Comparison of ENCODE assay signal across 7 mouse cellular contexts in genomic region chr3:142394796-142395508, GRCm38 (mm10). TPM values are rescaled to one million over a fixed set of nuclear protein-coding genes. Genes with fewer than 3 reads are reported as not detected.
DNase-seq lines count a peak whose midpoint lies in the region; ATAC-seq lines count a peak whose summit lies in the region.

No protein-coding gene starts in this region.

- no peaks in the 10 kb centered on the region for H3K36me3 ChIP-seq in intestine, embryonic 14.5 days (ENCODE audit: control insufficient read depth, insufficient read depth, low read length)
- no peaks in the 10 kb centered on the region for H3K36me3 ChIP-seq in limb, embryonic 12.5 days
- H3K36me3 ChIP-seq in midbrain, embryonic 13.5 days: no peaks in the 10 kb centered on the region

- WGBS in intestine, embryonic 14.5 days: under 1% methylated on average over 44 of the region's 64 CpGs
- WGBS in limb, embryonic 12.5 days: under 1% methylated on average over 56 of the region's 64 CpGs
- under 1% methylated on average over 63 of the region's 64 CpGs for WGBS in midbrain, embryonic 13.5 days

- H3K4me1 ChIP-seq in intestine, embryonic 14.5 days (replicated peaks; ENCODE audit: control insufficient read depth, insufficient read depth, low read length): peaks cover 6% of the 10 kb centered on the region
- H3K4me1 ChIP-seq in limb, embryonic 12.5 days (replicated peaks): 0 out of 2 replicates have a peak, but pooled peaks cover 14% of the 10 kb centered on the region
- H3K4me1 ChIP-seq in midbrain, embryonic 13.5 days (replicated peaks): peaks cover 9% of the 10 kb centered on the region

- H3K4me2 ChIP-seq in intestine, embryonic 14.5 days (ENCODE audit: low read length): peak overlapping the region; percentile 83
- H3K4me2 ChIP-seq in limb, embryonic 12.5 days: peak overlapping the region; percentile 88
- peak overlapping the region; percentile 85 for H3K4me2 ChIP-seq in midbrain, embryonic 13.5 days (replicated peaks)

- peak overlapping the region; percentile 67 for H3K9ac ChIP-seq in intestine, embryonic 14.5 days (ENCODE audit: low read length)
- peak overlapping the region; percentile 75 for H3K9ac ChIP-seq in limb, embryonic 12.5 days (replicated peaks)
- peak overlapping the region; percentile 72 for H3K9ac ChIP-seq in midbrain, embryonic 13.5 days (replicated peaks)

- ATAC-seq in intestine, embryonic 14.5 days (replicated peaks; ENCODE audit: low FRiP score, low TSS enrichment, low read depth): peak; percentile 84
- ATAC-seq in limb, embryonic 12.5 days (ENCODE audit: insufficient number of reproducible peaks, insufficient read depth, low FRiP score, low TSS enrichment, low read depth): peak; percentile 5; the same call in 1 of the 2 replicates
- peak; percentile 91 for ATAC-seq in midbrain, embryonic 13.5 days

- H3K9me3 ChIP-seq in intestine, embryonic 14.5 days (ENCODE audit: control insufficient read depth, low read length): no peaks in the 10 kb centered on the region
- no peaks in the 10 kb centered on the region for H3K9me3 ChIP-seq in limb, embryonic 12.5 days
- H3K9me3 ChIP-seq in midbrain, embryonic 13.5 days: no peaks in the 10 kb centered on the region

- H3K27ac ChIP-seq in intestine, embryonic 14.5 days (ENCODE audit: low read depth): peak overlapping the region; percentile 83
- H3K27ac ChIP-seq in limb, embryonic 12.5 days: 0 out of 2 replicates have a peak overlapping the region, but pooled peaks have one; percentile 59
- no peak overlapping the region for H3K27ac ChIP-seq in midbrain, embryonic 13.5 days

- peak; percentile 83 for DNase-seq in ZHBTc4 (ENCODE audit: low read depth, low spot score)
- peak; percentile 73 for DNase-seq in embryo, embryonic 10 days (ENCODE audit: low spot score)
- peak; percentile 85 for DNase-seq in gastrocnemius, postnatal 25 days
- peak; percentile 77 for DNase-seq in intestine, embryonic 14.5 days (ENCODE audit: low spot score)
- DNase-seq in spleen, adult 18-20 months: peak; percentile 43 to 55

- H3K4me3 ChIP-seq in intestine, embryonic 14.5 days (ENCODE audit: low read depth, low read length): peak overlapping the region; percentile 65
- H3K4me3 ChIP-seq in limb, embryonic 12.5 days (replicated peaks): peak overlapping the region; percentile 83
- peak overlapping the region; percentile 67 for H3K4me3 ChIP-seq in midbrain, embryonic 13.5 days (replicated peaks)

- no peaks in the 10 kb centered on the region for H3K27me3 ChIP-seq in intestine, embryonic 14.5 days (replicated peaks; ENCODE audit: control insufficient read depth, insufficient read depth, low read length)
- H3K27me3 ChIP-seq in limb, embryonic 12.5 days: peaks cover 11% of the 10 kb centered on the region
- H3K27me3 ChIP-seq in midbrain, embryonic 13.5 days: peaks cover 6% of the 10 kb centered on the region

RNA-seq across cellular contexts. Expression of gene Pdlim5, which starts 0.5 kb away (rescaled TPM):
- 100 to 1,000 TPM; 560 to 651 TPM for total RNA-seq in gastrocnemius, postnatal 25 days (2021)
- 30.5 and 33.2 TPM in 2 replicates for polyA plus RNA-seq in intestine, embryonic 14.5 days (2014; fragmentation: Nextera tagmentation; extraction: Ambion mirVana)
- 12.1 and 14.2 TPM in 2 replicates for polyA plus RNA-seq in limb, embryonic 12.5 days (2016; fragmentation: Nextera tagmentation; extraction: Ambion mirVana)
- 11.6 and 12.4 TPM in 2 replicates for polyA plus RNA-seq in midbrain, embryonic 13.5 days (2015; fragmentation: Nextera tagmentation; extraction: Ambion mirVana)

Comparison
In these comparisons a context has a peak if more than half of its experiments do, and no peak if none do; other contexts are left out.
1. ATAC-seq: peak in every context shown above with its lines; median percentile 91 in midbrain, embryonic 13.5 days; 84 in intestine, embryonic 14.5 days; 5 in limb, embryonic 12.5 days.